Mouse (Mus musculus) lung, embryonic 16.5 days (tissue): Measurements from ENCODE around the gene Ralgapa2. TPM values are rescaled to one million over a fixed set of nuclear protein-coding genes. Genes with fewer than 3 reads are reported as not detected.

Experiments
- ATAC-seq: fragments of 200-750 bp; cut with Nextera tagmentation; 2 replicates; pipeline ENCODE4 v1.8.0; 2017; ENCODE audit warnings: low read depth, mild to moderate bottlenecking, moderate library complexity
- H3K27ac ChIP-seq: fragments of 300-500 bp; sonication (generic); 2 replicates; pipeline ENCODE4 v1.5.1; 2014; ENCODE audit warnings: mild to moderate bottlenecking, control low read depth, low read length
- H3K27me3 ChIP-seq: fragments of 300-500 bp; sonication (generic); 2 replicates; pipeline ENCODE4 v1.6.1; 2014; ENCODE audit warnings: low read depth, low read length, mixed read lengths; ENCODE audit not compliant: control insufficient read depth, insufficient read depth
- H3K36me3 ChIP-seq: fragments of 300-500 bp; sonication (generic); 2 replicates; pipeline ENCODE4 v1.6.1; 2014; ENCODE audit warnings: low read length; ENCODE audit not compliant: control insufficient read depth, insufficient read depth
- H3K4me1 ChIP-seq: fragments of 300-500 bp; sonication (generic); replicated peaks from 2 replicates; pipeline ENCODE4 v1.6.1; 2014; ENCODE audit warnings: low read length, mixed read lengths; ENCODE audit not compliant: control insufficient read depth, insufficient read depth
- H3K4me2 ChIP-seq: fragments of 300-500 bp; sonication (generic); 2 replicates; pipeline ENCODE4 v1.6.1; 2014; ENCODE audit warnings: low read depth, low read length, control low read depth
- H3K4me3 ChIP-seq: fragments of 300-500 bp; sonication (generic); 2 replicates; pipeline ENCODE4 v1.5.1; 2014; ENCODE audit warnings: mild to moderate bottlenecking, low read length, control low read depth
- H3K9ac ChIP-seq: fragments of 300-500 bp; sonication (generic); 2 replicates; pipeline ENCODE4 v1.6.1; 2014; ENCODE audit warnings: low read length, control low read depth
- H3K9me3 ChIP-seq: fragments of 300-500 bp; sonication (generic); 2 replicates; pipeline ENCODE4 v1.6.1; 2016; ENCODE audit warnings: low read length; ENCODE audit not compliant: control insufficient read depth
- WGBS: fragments of 180-500 bp; shearing (Covaris S2); extraction: QIAGEN DNeasy Blood & Tissue Kit; methylation state at CpG from one replicate; pipeline ENCODE4 v1.1.7; 2014; 5-methylcytosine and 5-hydroxymethylcytosine counted together
- polyA plus RNA-seq: library from polyadenylated mRNA; unstranded; fragments of >200 nt; fragmentation: Nextera tagmentation; extraction: Ambion mirVana; gene quantifications from 2 replicates; pipeline ENCODE4 v1.2.1, GENCODE M21; 2015

The Ralgapa2 gene
- polyA plus RNA-seq, 1 experiment from 2014 or later = 8.4 TPM

DNA sequence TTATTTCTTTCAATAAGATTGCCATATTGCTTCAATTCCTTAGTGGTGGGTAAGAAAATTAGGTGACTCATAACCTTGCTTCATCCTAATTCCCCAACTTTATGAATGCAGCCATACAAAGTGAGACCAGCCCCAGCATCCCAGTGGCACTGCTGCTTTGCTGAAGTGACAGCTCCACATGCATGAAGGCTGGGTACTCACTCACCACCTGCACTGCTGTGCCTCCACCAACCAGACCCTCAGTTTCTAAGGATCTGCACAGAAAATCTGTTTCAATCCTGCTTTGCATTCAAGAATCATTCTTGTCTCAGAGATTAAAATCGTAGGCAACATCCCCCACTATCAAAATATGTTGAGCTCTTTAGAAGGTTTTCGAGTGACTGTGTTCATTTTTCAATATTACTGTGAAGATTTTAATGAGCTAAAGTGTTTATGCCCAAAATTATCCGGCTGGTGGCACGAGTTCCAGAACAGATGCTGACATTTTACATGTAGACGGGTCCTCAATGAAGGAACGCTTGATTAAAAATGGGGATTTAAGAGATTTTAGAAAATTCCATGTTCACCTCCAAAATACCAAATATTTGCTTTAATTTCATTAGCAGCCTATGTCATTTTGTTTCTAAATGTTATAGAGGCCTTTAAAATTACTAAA is 113.8 kb downstream of the Ralgapa2 start:
- ATAC-seq = no peak
- no peak overlapping the region for H3K27ac ChIP-seq
- no peak overlapping the region for H3K9ac ChIP-seq
- H3K4me3 ChIP-seq = no peak overlapping the region
- H3K9me3 ChIP-seq = no peaks in the 10 kb centered on the region
- H3K4me1 ChIP-seq = no peaks in the 10 kb centered on the region
- 85% methylated on average over 6 of the region's 6 CpGs for WGBS
- H3K27me3 ChIP-seq = no peaks in the 10 kb centered on the region
- no peak overlapping the region for H3K4me2 ChIP-seq
- no peaks in the 10 kb centered on the region for H3K36me3 ChIP-seq

DNA sequence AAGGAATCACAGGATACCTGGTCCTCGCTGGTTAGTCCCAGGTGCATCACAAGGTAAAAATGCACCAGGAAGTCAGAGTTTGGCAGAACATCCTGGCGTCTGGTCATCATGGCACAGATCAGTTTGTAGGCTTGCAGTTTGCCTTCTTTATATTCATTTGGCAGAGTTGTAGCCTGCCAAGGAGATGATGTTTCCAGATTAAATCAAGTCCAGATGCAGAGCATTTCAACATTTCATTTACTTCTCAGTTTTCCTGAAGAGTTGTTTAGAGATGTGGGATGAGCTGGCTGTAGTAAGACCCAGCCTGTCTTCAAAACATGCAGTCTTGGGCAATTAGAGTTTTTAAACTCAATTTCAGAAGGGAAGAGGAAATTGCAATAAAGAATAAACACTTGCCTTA is 124.9 kb downstream of the Ralgapa2 start:
- H3K27me3 ChIP-seq = no peaks in the 10 kb centered on the region
- 75% methylated on average over 2 of the region's 2 CpGs for whole genome bisulfite sequencing
- H3K36me3 ChIP-seq = 0 out of 2 replicates have a peak, but pooled peaks cover 3% of the 10 kb centered on the region
- no peak overlapping the region for H3K4me2 ChIP-seq
- peak; percentile 28; the same call in 1 of the 2 replicates for ATAC-seq
- no peaks in the 10 kb centered on the region for H3K9me3 ChIP-seq
- no peak overlapping the region for H3K9ac ChIP-seq
- no peak overlapping the region for H3K4me3 ChIP-seq
- H3K4me1 ChIP-seq = no peaks in the 10 kb centered on the region
- H3K27ac ChIP-seq = no peak overlapping the region

- WGBS = 48% methylated on average over 1 of the region's 1 CpGs
- Histone ChIP-seq H3K4me3 (no peak overlapping the region), H3K27ac (no peak overlapping the region), H3K4me2 (no peak overlapping the region), H3K27me3 (no peaks in the 10 kb centered on the region), H3K9me3 (no peaks in the 10 kb centered on the region), H3K9ac (no peak overlapping the region), H3K36me3 (no peaks in the 10 kb centered on the region), H3K4me1 (no peaks in the 10 kb centered on the region)
- ATAC-seq = no peak
These were observed 127.6 kb downstream of the Ralgapa2 start for GRCm38 (mm10) chr2:146384582-146384981.

DNA sequence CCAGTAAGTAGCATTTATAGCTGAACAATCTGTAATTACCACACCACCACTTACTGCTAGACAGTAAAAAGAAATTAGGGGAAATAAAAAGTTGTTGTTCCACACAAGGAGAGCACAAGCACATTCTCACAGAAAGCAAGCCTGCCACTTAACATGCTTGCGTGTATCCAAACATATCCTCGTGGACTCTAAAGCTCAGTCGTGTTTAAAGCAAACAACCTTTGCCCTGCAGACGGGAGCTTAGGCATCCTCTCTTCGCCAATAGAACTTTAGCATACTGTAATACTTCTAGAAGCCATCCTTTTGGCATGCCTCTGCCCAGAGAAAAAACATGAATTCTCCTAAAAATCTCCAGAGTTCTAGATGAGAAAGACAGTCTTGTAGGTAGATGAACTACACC is 135.9 kb downstream of the Ralgapa2 start:
- H3K36me3 ChIP-seq = no peaks in the 10 kb centered on the region
- ATAC-seq = no peak
- 44% methylated on average over 5 of the region's 5 CpGs for WGBS
- no peak overlapping the region for H3K9ac ChIP-seq
- no peak overlapping the region for H3K4me3 ChIP-seq
- no peak overlapping the region for H3K4me2 ChIP-seq
- H3K4me1 ChIP-seq = no peaks in the 10 kb centered on the region
- H3K27me3 ChIP-seq = no peaks in the 10 kb centered on the region
- no peaks in the 10 kb centered on the region for H3K9me3 ChIP-seq
- no peak overlapping the region for H3K27ac ChIP-seq

GRCm38 (mm10) chr2:146366098-146366497 is 146.0 kb downstream of the Ralgapa2 start:
- Histone ChIP-seq H3K36me3 (no peaks in the 10 kb centered on the region), H3K4me1 (no peaks in the 10 kb centered on the region), H3K9ac (no peak overlapping the region), H3K27me3 (no peaks in the 10 kb centered on the region), H3K4me2 (no peak overlapping the region), H3K4me3 (no peak overlapping the region), H3K9me3 (no peaks in the 10 kb centered on the region), H3K27ac (no peak overlapping the region)
- ATAC-seq = no peak
- WGBS = 45% methylated on average over 12 of the region's 12 CpGs

DNA sequence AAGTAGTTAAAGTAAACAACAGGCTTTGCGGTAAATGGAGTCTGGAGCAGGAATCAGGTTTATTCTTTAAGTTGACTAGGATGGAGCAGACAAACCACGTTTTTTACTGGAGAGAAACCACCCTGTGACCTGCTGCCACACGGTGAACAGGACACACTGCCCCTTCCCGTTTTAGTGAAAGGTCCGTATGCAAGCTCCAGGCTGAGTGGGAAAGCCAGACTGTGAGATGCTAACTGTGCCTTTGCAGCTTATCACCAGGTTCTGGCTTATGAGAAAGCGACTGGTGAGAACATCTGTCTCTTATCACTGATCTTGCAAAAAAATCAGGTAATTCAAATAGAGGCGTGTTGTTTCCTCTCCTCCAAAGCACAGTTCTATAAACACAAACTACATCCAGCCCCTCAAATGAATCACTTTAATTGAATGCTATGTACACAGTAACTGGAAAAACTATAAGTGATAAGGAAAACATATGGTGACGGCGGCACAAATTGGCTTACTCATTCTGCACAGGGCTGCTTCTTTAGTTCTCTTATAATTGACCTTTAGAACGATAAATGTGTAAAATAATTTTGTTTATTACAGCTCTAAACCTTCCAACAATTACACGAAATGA is 146.7 kb downstream of the Ralgapa2 start:
- Histone ChIP-seq H3K4me1 (no peaks in the 10 kb centered on the region), H3K9ac (no peak overlapping the region), H3K4me3 (no peak overlapping the region), H3K27me3 (no peaks in the 10 kb centered on the region), H3K36me3 (no peaks in the 10 kb centered on the region), H3K27ac (no peak overlapping the region), H3K4me2 (no peak overlapping the region), H3K9me3 (no peaks in the 10 kb centered on the region)
- WGBS = 31% methylated on average over 11 of the region's 11 CpGs
- ATAC-seq = peak; percentile 31; the same call in 1 of the 2 replicates

GRCm38 (mm10) chr2:146363483-146363882 is 148.7 kb downstream of the Ralgapa2 start:
- Histone ChIP-seq H3K27ac (no peak overlapping the region), H3K4me3 (no peak overlapping the region), H3K9ac (0 out of 2 replicates have a peak overlapping the region, but pooled peaks have one; percentile 11), H3K4me2 (no peak overlapping the region), H3K9me3 (no peaks in the 10 kb centered on the region), H3K36me3 (no peaks in the 10 kb centered on the region), H3K4me1 (no peaks in the 10 kb centered on the region), H3K27me3 (no peaks in the 10 kb centered on the region)
- ATAC-seq = no peak
- 71% methylated on average over 2 of the region's 2 CpGs for WGBS

DNA sequence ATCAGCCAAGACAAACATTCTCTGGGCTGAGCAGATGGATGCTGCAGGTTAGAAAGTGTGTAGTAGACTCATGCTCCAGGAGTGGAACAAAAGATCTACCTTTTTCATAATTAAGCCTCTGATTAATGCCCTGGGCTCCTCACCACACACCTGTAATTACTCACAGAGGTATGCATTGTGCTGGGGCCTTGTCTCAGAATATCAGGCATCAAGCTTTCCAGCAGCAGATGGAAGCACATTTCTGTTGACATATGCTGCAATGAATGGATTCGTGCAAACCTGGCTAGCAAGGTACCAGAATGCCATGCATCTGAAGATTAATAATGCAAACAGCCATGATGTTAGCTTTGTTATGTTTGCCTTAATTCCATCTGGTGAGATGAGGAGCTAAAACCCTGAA is 149.2 kb downstream of the Ralgapa2 start:
- no peak overlapping the region for H3K9ac ChIP-seq
- no peaks in the 10 kb centered on the region for H3K9me3 ChIP-seq
- no peaks in the 10 kb centered on the region for H3K27me3 ChIP-seq
- H3K36me3 ChIP-seq = no peaks in the 10 kb centered on the region
- no peak for ATAC-seq
- no peak overlapping the region for H3K4me2 ChIP-seq
- no peaks in the 10 kb centered on the region for H3K4me1 ChIP-seq
- WGBS = 57% methylated on average over 1 of the region's 1 CpGs
- H3K27ac ChIP-seq = no peak overlapping the region
- no peak overlapping the region for H3K4me3 ChIP-seq

DNA sequence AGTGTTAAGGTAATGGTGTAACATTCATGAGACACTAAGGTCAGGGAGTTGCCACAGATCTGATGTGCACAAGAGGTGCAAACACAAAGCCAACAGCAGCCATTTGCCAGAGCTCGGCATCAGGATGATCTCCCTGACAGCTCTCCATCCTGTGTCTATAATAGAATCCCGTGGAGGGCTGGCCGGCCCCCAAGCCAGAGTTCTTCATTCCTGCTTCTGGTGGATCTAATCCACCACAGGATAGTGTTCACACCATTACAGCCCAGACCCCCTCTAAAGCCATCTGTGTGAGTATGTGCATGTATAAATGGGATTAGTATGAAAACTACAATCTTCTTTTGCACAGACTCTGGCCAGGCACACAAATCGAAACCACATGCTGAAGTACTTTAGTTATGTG is 150.2 kb downstream of the Ralgapa2 start:
- Histone ChIP-seq H3K4me3 (no peak overlapping the region), H3K4me1 (no peaks in the 10 kb centered on the region), H3K9ac (no peak overlapping the region), H3K4me2 (no peak overlapping the region), H3K27me3 (no peaks in the 10 kb centered on the region), H3K9me3 (no peaks in the 10 kb centered on the region), H3K27ac (no peak overlapping the region), H3K36me3 (no peaks in the 10 kb centered on the region)
- ATAC-seq = no peak
- WGBS = 72% methylated on average over 4 of the region's 4 CpGs
